Mouse (Mus musculus) CH12.LX (cell line): Measurements from ENCODE around the gene Gnai2. TPM values are rescaled to one million over a fixed set of nuclear protein-coding genes. Genes with fewer than 3 reads are reported as not detected.

ENCODE experiments used
- DNase-seq: peaks from one replicate; pipeline ENCODE4 v3.0.0-alpha.2; 2013; ENCODE audit errors: extremely low read depth
- H3K27ac ChIP-seq: 2 replicates; pipeline ENCODE4 v1.5.1; 2012; ENCODE audit warnings: low read depth, mild to moderate bottlenecking, control low read depth, moderate library complexity; ENCODE audit not compliant: insufficient read depth
- H3K27me3 ChIP-seq: replicated peaks from 2 replicates; pipeline ENCODE3; 2012; ENCODE audit warnings: inconsistent platforms
- H3K36me3 ChIP-seq, 2 experiments: replicated peaks in 1 of 2; 2 replicates each; pipeline versions ENCODE3 to v1.6.1; 2012; ENCODE audit warnings: inconsistent platforms in 1 of 2, low read length in 1 of 2, mild to moderate bottlenecking in 1 of 2, mixed read lengths in 1 of 2, moderate library complexity in 1 of 2; ENCODE audit not compliant: control insufficient read depth in 1 of 2, insufficient read depth in 1 of 2
- H3K4me1 ChIP-seq, 2 experiments: 2 replicates each; pipeline ENCODE4 v1.6.1; 2012; ENCODE audit warnings: inconsistent platforms in 1 of 2, moderate library complexity in 1 of 2; ENCODE audit not compliant: insufficient read depth in 2 of 2, control insufficient read depth in 1 of 2
- H3K4me2 ChIP-seq: 2 replicates; pipeline ENCODE4 v1.6.1; 2012; ENCODE audit warnings: low read depth, mild to moderate bottlenecking, control low read depth; ENCODE audit not compliant: poor library complexity, insufficient read depth, severe bottlenecking
- H3K4me3 ChIP-seq, 3 experiments: fragments of 150-350 bp in 1 of 3; sonication (generic) in 1 of 3; replicated peaks in 1 of 3; 2 replicates each; pipeline versions ENCODE3 to v1.5.1; 2011 to 2012; ENCODE audit warnings: low read depth in 2 of 3, low read length in 2 of 3, mild to moderate bottlenecking in 2 of 3, moderate library complexity in 2 of 3, control low read depth in 1 of 3, improper control_type of control experiment in 1 of 3, inconsistent platforms in 1 of 3, mixed read lengths in 1 of 3; ENCODE audit not compliant: poor library complexity in 1 of 3
- H3K79me2 ChIP-seq: replicated peaks from 2 replicates; pipeline ENCODE4 v1.6.1; 2012; ENCODE audit warnings: mild to moderate bottlenecking, moderate library complexity; ENCODE audit not compliant: control insufficient read depth, poor library complexity, insufficient read depth, severe bottlenecking; ENCODE audit errors: extremely low read depth
- H3K9ac ChIP-seq: 2 replicates; pipeline ENCODE4 v1.6.1; 2012; ENCODE audit warnings: low read depth, mild to moderate bottlenecking, control low read depth, moderate library complexity; ENCODE audit not compliant: insufficient read depth
- H3K9me3 ChIP-seq: replicated peaks from 2 replicates; pipeline ENCODE3; 2012; ENCODE audit warnings: low read length, inconsistent platforms, mixed read lengths
- BHLHE40 ChIP-seq: IDR thresholded peaks from 2 replicates; pipeline ENCODE4 v1.6.1; 2011; ENCODE audit warnings: mild to moderate bottlenecking, low read depth, low read length, improper control_type of control experiment
- CHD1 ChIP-seq: IDR thresholded peaks from 2 replicates; pipeline ENCODE4 v1.6.1; 2012; ENCODE audit warnings: low read depth, low read length, improper control_type of control experiment, inconsistent platforms
- CHD2 ChIP-seq: IDR thresholded peaks from 2 replicates; pipeline ENCODE4 v1.6.1; 2011; ENCODE audit warnings: low read length, improper control_type of control experiment
- CTCF ChIP-seq, 2 experiments: IDR thresholded peaks in 1 of 2; conservative IDR thresholded peaks in 1 of 2; 2 replicates each; pipeline ENCODE4 v1.5.1; 2011 to 2012; ENCODE audit warnings: low read depth in 2 of 2, low read length in 2 of 2, improper control_type of control experiment in 1 of 2, inconsistent platforms in 1 of 2, mild to moderate bottlenecking in 1 of 2, moderate library complexity in 1 of 2
- E2F4 ChIP-seq: IDR thresholded peaks from 2 replicates; pipeline ENCODE4 v1.6.1; 2011; ENCODE audit warnings: low read depth, low read length, improper control_type of control experiment; ENCODE audit not compliant: insufficient replicate concordance
- HCFC1 ChIP-seq: IDR thresholded peaks from 2 replicates; pipeline ENCODE4 v1.6.1; 2012; ENCODE audit warnings: low read depth, mild to moderate bottlenecking, inconsistent platforms, low read length, improper control_type of control experiment
- MAX ChIP-seq: IDR thresholded peaks from 2 replicates; pipeline ENCODE4 v1.6.1; 2011; ENCODE audit warnings: low read length, improper control_type of control experiment
- MAZ ChIP-seq: IDR thresholded peaks from 2 replicates; pipeline ENCODE4 v1.6.1; 2012; ENCODE audit warnings: low read depth, mild to moderate bottlenecking, inconsistent platforms, low read length, improper control_type of control experiment, moderate library complexity
- MXI1 ChIP-seq: IDR thresholded peaks from 2 replicates; pipeline ENCODE4 v1.6.1; 2011; ENCODE audit warnings: mild to moderate bottlenecking, low read depth, low read length, improper control_type of control experiment
- MYC ChIP-seq: IDR thresholded peaks from 2 replicates; pipeline ENCODE4 v1.6.1; 2011; ENCODE audit warnings: low read depth, mild to moderate bottlenecking, improper control_type of control experiment, low read length
- NELFE ChIP-seq: IDR thresholded peaks from 2 replicates; pipeline ENCODE4 v1.6.1; 2011; ENCODE audit warnings: low read depth, low read length, improper control_type of control experiment
- POLR2A ChIP-seq: IDR thresholded peaks from 2 replicates; pipeline ENCODE4 v1.6.1; 2011; ENCODE audit warnings: low read depth, mild to moderate bottlenecking, improper control_type of control experiment, low read length
- SIN3A ChIP-seq: IDR thresholded peaks from 2 replicates; pipeline ENCODE4 v1.6.1; 2012; ENCODE audit warnings: low read length, improper control_type of control experiment, inconsistent platforms
- TBP ChIP-seq: conservative IDR thresholded peaks from 2 replicates; pipeline ENCODE4 v1.6.1; 2011; ENCODE audit warnings: low read depth, low read length, improper control_type of control experiment
- TCF12 ChIP-seq: IDR thresholded peaks from 2 replicates; pipeline ENCODE4 v1.6.1; 2014; ENCODE audit warnings: low read depth, mild to moderate bottlenecking, inconsistent platforms, low read length, improper control_type of control experiment
- USF1 ChIP-seq: IDR thresholded peaks from 2 replicates; pipeline ENCODE4 v1.6.1; 2014; ENCODE audit warnings: low read depth, mild to moderate bottlenecking, inconsistent platforms, low read length, improper control_type of control experiment
- ZC3H11A ChIP-seq: IDR thresholded peaks from 2 replicates; pipeline ENCODE4 v1.6.1; 2012; ENCODE audit warnings: low read depth, mild to moderate bottlenecking, inconsistent platforms, low read length, improper control_type of control experiment
- ZMIZ1 ChIP-seq: IDR thresholded peaks from 2 replicates; pipeline ENCODE4 v1.6.1; 2012; ENCODE audit warnings: low read depth, mild to moderate bottlenecking, inconsistent platforms, low read length, improper control_type of control experiment
- dilution Hi-C: fragments of 300-500 bp; cut with MboI; formaldehyde crosslinking; loops from 2 replicates; pipeline ENCODE4 v1.14.3; 2020; ENCODE audit warnings: low sequenced_read_pairs; ENCODE audit not compliant: extremely low pct_unique_long_range_greater_than_20kb, extremely low pct_ligation_motif_present
- in situ Hi-C: fragments of 300-500 bp; cut with MboI; formaldehyde crosslinking; loops from 3 replicates; pipeline ENCODE4 v1.14.3; 2019; ENCODE audit warnings: low sequenced_read_pairs, low pct_ligation_motif_present, low pct_unique_long_range_greater_than_20kb, mixed read lengths
- polyA plus RNA-seq: library from polyadenylated mRNA; unstranded; fragments of >175 nt; gene quantifications from 2 replicates; pipeline ENCODE4 v1.2.1, GENCODE M21; 2012; ENCODE audit warnings: low read depth; ENCODE audit not compliant: insufficient read length
- total RNA-seq, 2 experiments: library from RNA; depleted of rRNA; stranded (reverse); fragments of 300-350 nt in 1 of 2; fragments of >200 nt in 1 of 2; gene quantifications; 2 replicates each; pipeline ENCODE4 v1.2.3; 2012 to 2014

Gene Gnai2
- total and polyA plus RNA-seq, 3 experiments, result 86.2 to 262 (median 154) TPM

DNA sequence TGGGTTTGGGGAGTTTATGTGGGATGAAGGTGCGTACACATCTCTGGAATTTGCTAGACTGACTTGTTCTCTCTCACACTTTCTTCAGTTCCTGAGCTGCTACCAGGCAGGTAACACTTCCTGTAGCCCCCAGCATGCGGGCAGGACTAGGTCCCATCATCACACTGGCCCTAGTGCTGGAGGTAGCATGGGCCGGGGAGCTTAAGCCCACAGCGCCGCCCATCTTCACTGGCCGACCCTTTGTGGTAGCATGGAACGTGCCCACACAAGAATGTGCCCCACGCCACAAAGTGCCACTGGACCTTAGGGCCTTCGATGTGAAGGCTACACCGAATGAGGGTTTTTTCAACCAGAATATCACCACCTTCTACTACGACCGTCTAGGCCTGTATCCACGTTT lies 65.2 kb downstream of the Gnai2 start:
- H3K36me3 ChIP-seq, result peaks cover 30 to 57% of the 10 kb centered on the region in 2 experiments
- no peaks in the 10 kb centered on the region for H3K9me3 ChIP-seq
- H3K79me2 ChIP-seq, result no peaks in the 10 kb centered on the region
- dilution Hi-C loops, result no loop called here
- H3K9ac ChIP-seq, result peak overlapping the region; percentile 79
- peak overlapping the region; percentile 80 to 83 (median 80) for H3K4me3 ChIP-seq
- H3K27me3 ChIP-seq, result no peaks in the 10 kb centered on the region
- no peak for DNase-seq
- H3K4me2 ChIP-seq, result peak overlapping the region; percentile 86
- H3K4me1 ChIP-seq, result peaks cover 16 to 40% of the 10 kb centered on the region in 2 experiments
- in situ Hi-C loops, result no loop called here
- TF ChIP-seq CTCF (conservative IDR thresholded peaks at IDR 0.05 in 1 of 2, IDR thresholded peaks at IDR 0.05 in 1 of 2; ENCODE audit: low read depth in 2 of 2, low read length in 2 of 2) (no peak), USF1 (no peak), CHD2 (no peak)
- no peak overlapping the region for H3K27ac ChIP-seq

DNA sequence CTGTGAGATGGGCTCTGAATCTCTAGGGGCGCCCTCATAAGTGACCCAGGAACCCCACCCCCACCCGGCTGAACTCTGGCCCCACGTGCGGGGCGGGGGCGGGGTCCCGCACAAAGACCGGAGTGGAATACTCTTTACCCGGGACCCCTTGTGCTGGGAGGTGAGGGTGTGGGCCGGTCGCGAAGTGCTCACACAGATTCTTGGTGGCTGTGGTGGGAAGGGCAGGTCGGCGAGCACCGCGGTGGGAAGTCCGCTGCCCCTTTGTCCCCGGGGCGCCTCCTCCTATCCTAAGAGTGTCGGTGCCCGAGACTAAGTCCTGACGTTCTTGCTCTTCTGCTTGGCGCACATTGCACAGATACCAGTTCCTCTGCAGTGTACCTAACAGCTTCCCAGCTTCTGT lies 65.9 kb downstream of the Gnai2 start:
- no peak for DNase-seq
- Histone ChIP-seq H3K4me2 (peak overlapping the region; percentile 86), H3K4me1 (peaks cover 19 to 47% of the 10 kb centered on the region in 2 experiments), H3K27me3 (no peaks in the 10 kb centered on the region), H3K9ac (peak overlapping the region; percentile 79), H3K79me2 (no peaks in the 10 kb centered on the region; the same call in 1 of the 2 replicates), H3K27ac (no peak overlapping the region), H3K9me3 (no peaks in the 10 kb centered on the region), H3K36me3 (peaks cover 37 to 62% of the 10 kb centered on the region in 2 experiments), H3K4me3 (peak overlapping the region; percentile 80 to 83 (median 80))
- dilution Hi-C loops, result no loop called here
- peak; percentile 83 for TF ChIP-seq BHLHE40
- peak; percentile 96 for TF ChIP-seq MXI1
- TF ChIP-seq CHD2, result peak; percentile 77; the same call in 1 of the 2 replicates
- TF ChIP-seq ZC3H11A, result no peak
- no peak for TF ChIP-seq HCFC1
- TF ChIP-seq E2F4, result no peak
- TF ChIP-seq MAX, result peak; percentile 83
- TF ChIP-seq USF1, result peak; percentile 20; the same call in 1 of the 2 replicates
- TF ChIP-seq MAZ, result peak; percentile 68
- TF ChIP-seq TCF12, result 0 out of 2 replicates have a peak, but pooled peaks have one; percentile 4
- in situ Hi-C loops, result no loop called here

DNA sequence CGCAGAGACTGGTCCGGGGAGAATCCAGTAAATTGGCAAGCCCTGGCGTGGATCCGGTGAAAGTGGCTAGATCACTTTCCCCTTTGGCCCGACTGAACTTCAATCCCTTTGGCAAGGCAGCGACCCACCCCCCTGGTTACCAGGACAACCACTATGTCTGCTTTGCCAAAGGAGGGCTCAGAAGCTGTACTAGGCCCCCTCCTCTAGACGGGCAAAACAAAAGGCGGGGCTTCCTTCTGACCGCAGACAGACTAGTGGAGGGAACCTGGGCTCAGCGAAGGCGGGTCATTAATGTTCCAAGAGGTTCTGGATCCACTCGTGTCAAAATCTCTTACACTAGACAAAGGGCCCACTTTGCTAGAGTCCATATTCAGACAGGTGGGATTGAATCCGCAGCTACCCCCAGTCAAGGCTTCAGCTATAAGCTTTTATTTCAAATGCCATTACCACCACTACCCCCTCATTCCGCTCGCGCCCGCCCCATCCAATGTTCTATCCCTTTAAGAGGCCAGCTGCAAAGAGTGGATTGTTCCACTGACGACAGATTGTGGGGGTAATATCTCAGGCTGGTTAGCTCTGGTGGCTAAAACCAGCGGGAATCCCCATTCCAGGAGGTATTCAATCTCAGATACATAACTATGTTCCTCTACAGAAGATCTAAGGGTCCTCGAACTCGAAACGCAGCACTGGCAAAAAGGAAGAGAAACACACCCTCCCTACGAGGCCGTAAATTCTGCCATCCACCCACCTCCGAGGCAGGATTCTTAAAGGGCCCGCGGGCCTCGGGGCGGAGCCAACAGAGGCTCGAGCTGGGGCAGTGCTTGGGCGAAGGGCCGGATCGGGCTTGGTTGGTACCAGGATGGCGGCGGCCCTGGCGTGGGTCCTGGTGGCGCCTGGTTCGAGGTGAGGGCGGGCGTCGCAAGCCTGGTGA lies 66.6 kb downstream of the Gnai2 start:
- DNase-seq, result peak; percentile 84
- H3K4me3 ChIP-seq, result peak overlapping the region; percentile 80 to 83 (median 80)
- H3K4me1 ChIP-seq, result peaks cover 23 to 54% of the 10 kb centered on the region in 2 experiments
- H3K9me3 ChIP-seq, result no peaks in the 10 kb centered on the region
- peaks cover 5% of the 10 kb centered on the region for H3K79me2 ChIP-seq
- dilution Hi-C loops, result no loop called here
- H3K27ac ChIP-seq, result no peak overlapping the region
- in situ Hi-C loops, result no loop called here
- H3K27me3 ChIP-seq, result no peaks in the 10 kb centered on the region
- H3K36me3 ChIP-seq, result peaks cover 39 to 61% of the 10 kb centered on the region in 2 experiments
- TF ChIP-seq CHD1 (peak; percentile 99), ZMIZ1 (no peak), MYC (no peak), MAX (0 out of 2 replicates have a peak, but pooled peaks have one; percentile 5), POLR2A (peak; percentile 73), SIN3A (peak; percentile 99), NELFE (peak; percentile 50; the same call in 1 of the 2 replicates), HCFC1 (peak; percentile 74), CHD2 (no peak), TBP (peak; percentile 42; the same call in 1 of the 2 replicates), TCF12 (peak; percentile 41; the same call in 1 of the 2 replicates)
- peak overlapping the region; percentile 79 for H3K9ac ChIP-seq
- H3K4me2 ChIP-seq, result peak overlapping the region; percentile 86
